Mouse (Mus musculus): ENCODE measurements at regions not wholly inside any gene's neighbourhood (a gene's known extent, or its start where the extent isn't known, plus 50 kb on each side); places are given as distances from the start of the nearest gene placed in this dataset.

DNA sequence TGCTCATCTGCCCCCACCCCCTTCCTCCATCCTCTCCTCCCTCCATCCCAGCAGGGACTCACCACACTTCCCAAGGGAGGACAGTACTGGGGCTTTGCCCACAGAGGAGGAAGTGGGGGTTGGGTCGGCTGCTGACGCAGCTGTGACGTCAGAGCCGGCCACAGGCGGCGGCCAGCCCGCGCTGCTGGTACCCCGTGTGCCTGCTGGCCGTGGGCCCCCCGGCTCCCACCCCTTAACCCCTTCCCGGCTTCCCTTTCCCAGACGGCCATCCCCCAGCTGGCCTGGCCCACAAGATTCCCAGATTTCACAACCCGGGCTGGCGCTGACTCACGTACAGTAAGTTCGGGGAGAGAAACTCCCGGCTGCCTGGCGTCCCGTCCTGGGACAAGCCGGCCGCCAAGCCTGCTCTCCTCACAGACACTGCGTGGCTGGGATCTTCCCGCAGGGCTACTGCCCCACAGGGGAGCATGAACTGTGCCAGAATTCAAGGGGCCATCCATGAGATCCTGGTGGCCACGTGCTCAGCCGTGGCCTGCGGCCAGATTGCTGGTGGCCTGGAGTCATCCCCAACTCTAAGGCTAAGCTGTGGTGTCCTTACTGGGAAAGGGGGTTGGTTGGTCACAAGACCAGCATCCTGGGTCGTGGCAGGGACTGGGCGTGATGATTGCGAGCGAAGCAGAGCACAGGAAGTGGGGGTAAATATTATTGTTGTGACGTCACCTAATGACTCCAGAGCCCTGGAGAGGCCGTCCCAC is 87.9 kb upstream of the Tmem189 start:
- DNase-seq: peak; percentile 90

DNA sequence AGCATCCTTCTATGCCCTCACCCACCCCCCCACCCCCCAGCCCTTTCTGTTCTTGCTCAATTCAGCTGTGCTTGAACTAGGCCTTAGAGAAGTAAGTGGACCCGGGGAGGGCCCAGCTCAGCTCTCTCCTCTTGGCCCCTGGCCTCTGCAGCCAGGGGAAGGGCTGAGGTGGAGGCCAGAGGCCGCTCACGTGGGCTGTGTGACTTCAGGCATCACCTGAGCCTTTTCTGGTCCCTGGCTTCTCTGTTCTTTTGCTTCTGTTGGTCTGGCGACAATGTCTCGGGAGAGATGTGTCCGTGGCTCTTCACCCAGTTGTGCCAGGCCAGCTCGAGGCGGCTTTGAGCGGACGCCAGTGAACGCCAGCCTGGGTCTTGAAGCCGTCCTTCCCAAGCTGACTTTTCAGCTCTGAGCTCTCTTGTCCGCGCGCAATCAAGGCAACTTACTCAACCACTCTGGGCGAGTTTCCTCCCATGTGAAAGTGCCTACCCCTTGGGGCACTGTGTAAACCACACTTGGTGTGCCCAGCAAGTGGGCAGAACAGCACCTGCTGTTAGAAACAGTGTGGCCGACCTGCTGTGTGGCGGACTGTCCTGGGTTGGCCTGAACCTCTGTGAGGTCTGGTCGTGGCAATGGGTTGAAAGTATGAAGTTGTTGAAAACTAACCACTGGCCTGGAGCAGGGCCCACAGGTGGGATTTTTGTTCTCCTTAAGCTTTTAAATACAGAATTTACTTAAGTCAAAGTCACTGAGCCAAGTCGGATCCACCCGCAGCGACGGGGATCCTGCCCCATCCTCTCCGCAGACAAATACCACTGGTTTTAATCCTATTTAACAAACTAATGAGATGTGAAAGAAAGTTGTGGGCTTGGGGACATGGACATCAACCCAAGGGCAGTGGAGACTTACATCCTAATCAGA is 86.9 kb upstream of the Tmem189 start:
- DNase-seq: no peak

DNA sequence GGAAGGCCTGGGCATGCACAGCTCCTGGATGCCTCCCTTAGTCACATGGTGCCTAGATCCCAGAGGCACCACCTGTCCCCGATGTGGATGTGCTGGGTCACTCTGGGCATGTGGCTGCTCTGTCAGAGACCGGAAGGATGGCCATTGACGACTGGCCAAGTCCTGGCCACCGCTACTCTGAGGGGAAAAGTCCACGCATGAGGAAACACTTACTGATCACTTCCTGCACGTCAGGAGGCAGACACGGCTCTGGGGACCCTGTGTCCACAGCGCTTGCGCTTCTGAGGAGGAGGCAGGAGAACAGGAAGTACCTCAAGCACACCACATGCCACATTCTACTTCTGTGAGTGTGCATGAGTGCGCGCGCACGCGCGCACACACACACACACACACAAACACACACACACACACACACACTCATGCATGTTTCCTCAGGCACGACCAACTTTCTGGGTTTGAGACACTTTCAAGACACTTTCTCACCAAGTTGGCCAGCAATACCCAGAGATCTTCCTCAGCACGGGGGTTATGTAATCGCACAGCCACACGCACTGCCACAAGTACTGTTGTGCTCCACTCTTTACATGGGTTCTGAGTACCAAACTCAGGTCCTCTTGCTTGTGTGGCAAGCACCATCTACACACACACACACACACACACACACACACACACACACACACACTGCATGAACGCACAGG is 85.7 kb upstream of the Tmem189 start:
- DNase-seq: peak; percentile 39

DNA sequence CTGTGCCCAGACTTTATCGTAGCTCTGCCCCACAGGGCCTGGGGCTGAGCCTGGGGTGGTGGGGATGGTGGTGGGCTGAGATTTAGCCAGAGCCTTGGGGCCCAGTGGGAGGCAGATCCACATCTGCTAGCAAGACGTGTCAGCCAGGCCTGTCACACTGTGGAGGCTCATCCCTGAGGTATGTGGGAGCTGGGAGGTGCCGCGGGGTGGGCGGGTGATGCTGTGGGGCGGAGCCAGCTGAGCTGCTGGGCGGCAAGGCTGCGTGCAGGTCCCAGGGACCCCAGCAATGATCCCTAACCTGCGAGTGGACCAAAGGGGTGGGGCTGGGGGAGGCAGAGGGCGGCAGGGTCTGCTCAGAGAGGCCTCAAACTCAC is 85.2 kb upstream of the Tmem189 start:
- DNase-seq: no peak

DNA sequence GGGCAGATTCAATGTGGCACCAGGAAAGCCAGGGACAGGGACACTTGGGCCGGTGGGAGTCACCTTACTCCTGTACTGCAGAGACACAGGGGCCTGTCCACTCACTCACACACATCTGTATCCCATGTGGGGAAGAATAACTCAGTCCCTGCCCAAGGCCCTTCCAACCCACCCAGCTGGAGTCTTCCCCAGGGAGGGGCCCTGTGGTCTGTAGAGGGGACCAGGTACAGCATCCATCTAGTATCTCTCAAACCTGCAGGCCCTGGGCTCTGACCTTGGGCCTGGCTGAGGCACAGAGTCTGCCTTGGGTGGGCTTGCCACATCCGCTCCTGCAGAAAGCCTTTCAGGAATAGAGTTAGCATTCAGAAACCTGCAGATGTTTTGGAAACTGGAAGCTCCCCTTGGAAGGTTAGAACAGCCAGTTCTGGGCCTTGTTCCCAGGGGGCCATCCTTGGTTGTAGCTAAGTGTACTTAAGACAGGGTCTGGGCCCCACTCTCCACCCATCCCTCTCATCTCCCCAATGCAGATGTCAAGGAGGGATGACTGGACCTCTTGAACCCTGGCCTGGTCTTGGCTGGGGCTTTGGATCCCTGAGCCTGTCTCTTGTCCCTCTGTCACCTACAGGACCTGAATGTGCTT is 84.7 kb upstream of the Tmem189 start:
- no peak for DNase-seq

DNA sequence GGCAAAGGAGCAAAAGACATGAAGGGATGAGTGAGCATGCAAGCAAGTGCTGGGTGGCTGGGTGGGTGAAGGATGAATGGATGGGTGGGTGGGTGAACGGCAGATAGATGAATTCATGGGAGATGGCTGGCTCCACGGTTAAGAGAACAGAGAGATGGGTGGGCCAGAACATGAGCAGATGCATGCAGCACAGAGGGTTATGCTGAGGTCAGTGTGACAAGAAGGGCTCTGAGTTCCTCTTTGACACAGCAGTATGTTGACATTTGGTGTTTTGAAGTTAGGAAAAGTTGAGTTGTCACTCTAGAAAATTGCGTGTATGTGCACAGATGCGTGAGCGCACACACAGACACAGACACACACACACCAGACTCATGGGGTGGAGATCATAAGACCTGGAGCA is 83.2 kb upstream of the Tmem189 start:
- DNase-seq: no peak

DNA sequence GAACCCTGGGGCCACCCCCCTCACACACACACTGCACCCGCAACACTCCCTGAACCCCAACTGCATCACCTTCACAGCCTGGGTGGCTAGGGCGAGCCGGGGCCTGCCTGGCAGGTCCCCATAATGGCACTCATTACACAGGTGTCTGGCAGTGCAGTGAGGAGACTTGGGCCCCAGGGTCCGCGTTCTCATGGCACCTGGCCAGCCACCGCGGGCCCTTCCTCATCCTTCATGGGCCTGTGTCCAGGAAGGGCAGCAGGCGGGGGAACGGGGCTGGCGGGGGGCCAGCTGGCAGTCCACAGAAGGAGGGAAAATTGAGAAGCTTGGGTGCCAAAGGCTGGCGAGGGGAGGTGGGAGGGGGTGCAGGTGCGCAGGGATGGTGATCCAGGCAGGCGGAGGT is 78.3 kb upstream of the Tmem189 start:
- DNase-seq: no peak

DNA sequence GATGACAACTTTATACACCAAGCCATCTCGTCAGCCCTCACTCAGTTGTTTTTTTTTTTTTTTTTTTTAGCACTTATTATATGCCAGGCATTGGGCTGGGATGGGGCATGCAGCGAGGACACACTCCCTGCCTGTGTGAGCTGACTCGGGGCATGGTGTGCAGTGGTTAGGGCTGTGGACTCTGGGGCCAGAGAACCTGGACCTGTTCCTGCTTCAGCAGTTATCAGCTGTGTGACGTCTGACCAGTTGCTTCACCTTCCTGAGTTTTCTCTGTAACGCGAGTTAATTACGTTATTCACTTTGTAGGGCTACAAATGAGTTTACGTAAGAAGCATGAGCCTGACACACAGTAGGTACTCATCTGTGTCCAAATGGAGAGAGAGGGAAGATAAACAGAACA is 77.7 kb upstream of the Tmem189 start:
- no peak for DNase-seq

DNA sequence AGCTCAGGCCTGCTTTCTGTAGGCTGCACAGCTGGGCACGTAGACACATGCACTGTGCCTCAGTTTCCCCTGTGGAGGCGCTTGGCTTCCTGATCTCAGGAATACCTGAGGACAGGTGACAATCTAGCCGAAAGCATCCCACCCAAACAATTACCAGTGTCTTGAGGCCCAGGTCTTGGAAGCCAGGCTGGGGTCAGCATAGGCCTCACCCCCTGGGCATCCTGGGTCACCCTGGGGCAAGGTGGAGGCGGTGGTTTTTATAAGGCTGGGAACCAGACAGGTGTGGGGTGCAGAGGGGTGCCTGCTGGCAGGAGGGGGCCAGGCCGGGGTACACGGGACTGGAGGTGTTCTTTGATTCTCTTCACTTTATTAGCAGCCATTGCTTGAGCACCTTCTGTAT is 76.2 kb upstream of the Tmem189 start:
- no peak for DNase-seq

DNA sequence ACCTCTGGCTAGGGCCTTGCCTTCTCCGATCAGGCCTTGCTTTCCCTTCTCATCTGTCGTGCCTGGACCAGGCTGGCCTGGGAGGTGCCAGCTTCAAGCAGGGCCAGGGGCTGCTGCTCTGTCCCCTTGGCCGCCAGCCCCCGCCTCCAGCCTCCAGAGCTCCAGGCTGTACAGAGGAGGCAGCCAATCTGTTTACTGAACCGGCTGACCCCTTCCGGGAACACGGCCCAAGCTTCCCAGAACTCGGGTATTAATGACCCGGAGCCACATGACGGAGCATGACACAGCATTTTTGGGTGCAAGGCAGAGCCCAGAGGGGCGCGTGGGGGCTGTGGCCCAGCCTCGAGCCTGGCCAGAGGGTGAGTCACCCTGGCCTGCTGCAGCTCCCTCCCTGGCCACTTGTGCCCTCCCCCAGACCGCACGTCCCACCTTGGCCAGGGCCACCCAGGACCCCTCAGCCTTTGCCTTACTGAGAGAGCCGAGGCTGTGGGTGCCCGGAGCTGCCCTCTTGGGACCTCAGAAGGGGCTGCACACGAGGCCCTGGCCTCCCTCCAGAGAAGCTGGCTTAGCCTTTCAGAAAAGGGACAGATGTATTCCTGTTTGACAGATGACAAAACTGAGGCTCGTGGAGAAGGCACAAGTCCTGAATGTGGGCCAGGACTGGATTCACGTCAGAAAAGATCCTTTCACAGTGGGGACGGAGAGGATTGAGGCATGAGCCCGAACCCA is 75.6 kb upstream of the Tmem189 start:
- DNase-seq: peak; percentile 69

DNA sequence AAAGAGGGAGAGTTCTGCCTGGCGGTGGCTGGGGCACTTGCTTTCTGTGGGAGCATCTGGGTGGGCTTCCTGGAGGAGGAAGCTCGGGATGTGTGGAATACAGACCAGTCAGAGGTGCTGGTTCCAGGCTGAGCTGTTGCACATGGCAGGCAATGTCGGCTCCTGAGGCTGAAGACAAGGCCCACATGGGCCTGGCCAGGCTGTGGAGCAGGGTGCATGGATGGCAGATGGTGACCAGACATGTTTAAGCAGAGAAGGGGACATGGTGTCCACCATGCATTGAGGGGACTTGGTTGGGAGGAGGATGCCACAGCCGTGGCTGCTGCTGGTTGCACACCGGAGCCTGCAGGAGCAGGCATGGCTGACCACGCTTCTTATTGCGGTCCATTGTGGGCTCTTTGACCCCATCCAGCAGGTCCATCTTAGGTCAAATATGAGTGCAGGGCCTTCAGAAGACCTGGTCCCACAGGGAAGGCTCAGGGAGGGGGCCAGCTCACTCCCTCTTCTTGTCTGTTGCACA is 74.3 kb upstream of the Tmem189 start:
- no peak for DNase-seq

DNA sequence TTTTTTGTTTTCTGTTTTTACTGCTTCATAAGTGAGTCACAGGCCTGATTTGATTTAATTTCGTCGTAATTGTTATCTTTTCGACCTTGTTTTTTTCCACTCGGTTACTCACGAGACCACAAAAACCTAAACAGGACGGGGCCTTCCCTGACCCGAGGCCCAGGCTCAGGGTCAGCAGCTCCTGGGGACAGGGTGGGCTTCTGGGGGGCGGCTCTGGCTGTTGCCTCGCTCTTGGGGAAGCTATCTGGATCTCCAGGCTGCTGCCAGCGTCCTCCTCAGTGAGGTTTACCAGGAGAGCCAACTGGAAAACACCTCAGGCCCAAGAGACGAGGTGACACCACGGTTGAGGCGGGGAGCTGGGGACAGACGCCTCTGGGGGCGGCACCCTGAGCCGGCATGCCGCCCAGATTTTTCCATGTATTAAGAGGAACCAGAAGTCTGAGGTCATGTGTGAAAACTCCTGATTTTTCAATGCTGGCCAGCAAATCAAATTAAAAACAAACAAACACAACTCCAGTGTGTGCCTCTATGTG is 71.8 kb upstream of the Tmem189 start:
- no peak for DNase-seq

DNA sequence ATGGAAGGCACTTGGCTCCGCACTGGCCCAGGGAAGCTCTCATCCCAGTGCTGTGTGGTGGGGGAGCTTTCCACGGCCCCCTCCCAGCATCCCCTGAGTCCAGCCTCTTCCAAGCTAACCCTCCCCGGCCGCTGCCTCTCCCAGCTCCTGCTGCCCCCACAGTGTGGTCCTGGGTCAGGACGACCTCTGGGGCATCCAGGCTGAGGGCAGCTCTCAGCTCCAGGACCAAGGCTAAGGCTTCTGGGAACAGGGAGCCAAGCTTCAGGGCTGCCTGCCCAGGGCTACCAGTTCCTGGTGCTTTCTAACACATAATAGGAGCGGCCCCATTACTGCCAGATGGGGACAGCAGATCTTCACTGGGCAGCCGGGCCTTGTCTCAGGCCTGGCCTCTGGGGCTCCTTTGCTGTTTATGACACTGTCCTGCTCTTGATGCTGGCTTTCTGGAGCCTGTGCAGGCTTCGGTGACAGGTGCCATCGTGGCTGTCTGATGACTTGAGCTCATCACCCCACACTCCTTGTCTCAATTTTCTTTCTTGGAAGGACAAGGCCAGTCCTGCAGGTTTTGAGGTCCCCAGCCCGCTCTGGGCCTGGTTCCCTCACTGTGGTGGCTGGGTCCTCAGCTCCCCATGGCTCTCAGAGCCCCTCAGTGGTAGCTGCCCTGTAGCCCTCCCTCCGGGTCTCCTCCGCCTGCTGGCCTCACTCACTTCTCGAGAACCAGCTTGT is 71.2 kb upstream of the Tmem189 start:
- no peak for DNase-seq

DNA sequence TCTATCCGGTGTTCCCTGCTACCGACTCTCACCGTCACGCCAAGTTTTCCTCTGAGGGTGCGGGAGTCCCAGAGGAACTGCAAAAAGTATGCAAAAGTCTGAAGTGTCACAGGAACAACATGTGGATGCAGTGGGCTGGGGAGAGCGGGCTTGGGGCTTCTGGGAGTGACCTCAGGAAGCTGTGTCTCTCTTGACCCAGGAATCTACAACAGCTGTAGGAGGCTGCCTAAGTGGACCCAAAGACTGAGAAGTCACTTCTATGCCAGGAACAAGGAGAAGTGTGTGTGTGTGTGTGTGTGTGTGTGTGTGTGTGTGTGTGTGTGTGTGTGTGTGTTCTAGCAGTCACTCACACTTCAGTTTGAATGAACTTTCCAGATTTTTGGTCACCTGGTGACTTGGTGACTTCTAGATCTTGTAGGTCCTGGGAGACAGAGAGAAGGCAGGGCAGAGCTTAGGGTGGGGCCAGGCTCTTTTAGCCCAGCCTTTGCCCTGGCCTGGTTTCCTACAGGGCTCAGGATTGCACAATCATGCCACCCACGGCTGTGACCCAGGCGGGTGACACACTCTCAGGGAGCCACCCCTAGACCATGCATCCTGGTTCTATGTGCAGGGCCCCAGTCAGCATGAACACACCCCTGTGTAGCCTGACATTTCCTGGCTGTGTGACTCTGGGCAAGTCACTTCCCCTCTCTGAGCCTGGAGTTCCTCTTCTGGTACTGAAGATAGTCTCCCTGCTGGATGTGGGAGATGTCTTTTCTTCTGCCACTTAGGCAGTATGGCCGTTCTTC is 70.2 kb upstream of the Tmem189 start:
- DNase-seq: no peak

DNA sequence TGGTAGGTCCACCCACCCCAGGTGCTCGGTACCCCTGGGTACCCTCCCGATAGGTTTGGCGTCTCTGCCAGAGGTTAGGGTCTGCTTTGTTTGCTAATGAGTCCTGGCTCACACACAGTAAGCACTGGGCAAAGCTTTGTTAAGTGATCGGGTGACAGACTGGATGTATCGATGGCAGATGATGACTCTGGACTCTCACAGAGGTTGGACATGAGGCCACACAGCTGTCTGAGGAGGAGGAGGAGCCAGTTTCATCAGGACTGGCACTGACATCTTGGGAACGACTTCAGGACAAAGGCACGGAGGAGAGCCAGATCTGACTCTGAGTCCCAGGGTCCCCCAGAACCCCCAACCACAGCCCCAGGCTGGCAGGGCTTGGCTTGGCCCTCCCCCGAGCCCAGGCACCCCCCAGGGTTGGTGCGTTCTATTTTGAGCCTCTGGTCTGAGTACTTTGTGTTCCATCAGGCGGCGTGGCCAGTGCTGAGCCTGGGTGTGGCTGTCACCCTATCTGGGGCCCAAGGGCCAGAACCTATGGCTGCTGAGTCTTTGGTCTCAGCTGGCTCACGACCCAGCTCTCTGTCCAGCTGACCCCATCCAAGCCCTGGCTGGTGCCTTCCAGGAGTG is 67.6 kb upstream of the Tmem189 start:
- DNase-seq: no peak

DNA sequence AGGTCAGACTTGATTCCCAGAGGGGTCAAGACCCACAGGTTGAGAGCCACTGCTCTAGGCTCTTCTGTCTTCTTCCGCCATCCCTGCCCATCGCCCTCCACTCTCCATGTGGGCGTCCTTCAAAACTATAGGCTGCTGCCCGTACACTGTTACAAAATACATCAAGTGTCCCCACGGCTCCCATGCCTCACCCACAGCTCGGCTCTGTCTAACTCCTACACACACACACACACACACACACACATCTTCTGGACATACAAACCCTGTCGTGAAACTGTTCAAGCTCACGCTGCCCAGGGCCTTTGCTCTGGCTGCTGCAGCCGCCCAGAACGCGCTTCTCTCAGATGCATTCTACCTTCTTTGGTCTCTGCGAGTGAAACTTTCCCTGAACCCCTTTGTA is 67.1 kb upstream of the Tmem189 start:
- no peak for DNase-seq

DNA sequence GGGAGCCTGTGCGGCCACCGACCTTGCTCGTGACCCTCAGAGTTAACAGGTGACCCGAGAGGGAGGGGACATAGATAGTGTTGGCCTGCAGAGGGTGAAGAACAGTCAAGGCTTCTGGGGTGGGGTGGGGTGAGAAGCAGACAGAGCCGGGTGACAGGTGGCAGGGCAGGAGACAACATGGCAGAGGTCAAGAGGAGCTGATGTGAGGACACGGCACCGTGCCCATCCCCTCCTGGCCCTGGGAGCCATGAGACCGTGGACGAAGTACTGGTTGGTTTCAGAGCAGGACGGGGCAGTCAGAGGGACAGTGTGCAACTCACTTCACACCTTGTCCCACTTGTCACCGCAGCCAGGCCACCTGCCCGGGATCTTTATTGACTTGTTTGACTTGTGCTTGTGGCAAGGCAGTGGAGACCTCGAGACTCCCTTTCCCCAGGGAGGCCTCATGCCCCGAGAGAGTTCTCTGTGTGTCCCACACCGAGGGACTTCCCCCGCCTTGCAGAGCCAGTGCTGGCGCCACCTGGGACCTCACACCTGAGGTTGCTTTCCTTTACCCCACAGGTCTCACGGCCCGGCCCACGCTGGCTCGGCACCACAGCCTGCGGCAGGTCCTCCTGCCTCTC is 65.4 kb upstream of the Tmem189 start:
- DNase-seq: no peak

DNA sequence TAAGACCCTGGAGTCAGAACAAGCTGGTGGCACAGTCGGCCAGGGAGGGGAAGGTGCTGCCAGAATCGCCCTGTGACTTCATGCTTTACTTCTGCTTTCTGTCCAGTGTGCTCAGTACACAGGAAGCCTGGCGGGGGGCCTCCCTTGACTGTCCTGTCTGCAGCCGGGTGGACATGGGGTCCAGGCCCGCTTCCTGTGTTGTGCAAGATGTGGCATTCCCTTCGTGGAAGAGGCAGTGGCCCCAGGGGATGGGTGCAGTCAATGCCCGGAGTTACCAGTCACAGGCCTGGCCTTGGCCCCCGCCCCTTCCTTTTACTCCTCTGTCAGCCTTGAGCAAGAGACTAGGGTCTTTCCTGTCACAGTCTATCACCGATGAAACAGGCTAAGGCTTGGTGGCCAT is 64.3 kb upstream of the Tmem189 start:
- DNase-seq: no peak

DNA sequence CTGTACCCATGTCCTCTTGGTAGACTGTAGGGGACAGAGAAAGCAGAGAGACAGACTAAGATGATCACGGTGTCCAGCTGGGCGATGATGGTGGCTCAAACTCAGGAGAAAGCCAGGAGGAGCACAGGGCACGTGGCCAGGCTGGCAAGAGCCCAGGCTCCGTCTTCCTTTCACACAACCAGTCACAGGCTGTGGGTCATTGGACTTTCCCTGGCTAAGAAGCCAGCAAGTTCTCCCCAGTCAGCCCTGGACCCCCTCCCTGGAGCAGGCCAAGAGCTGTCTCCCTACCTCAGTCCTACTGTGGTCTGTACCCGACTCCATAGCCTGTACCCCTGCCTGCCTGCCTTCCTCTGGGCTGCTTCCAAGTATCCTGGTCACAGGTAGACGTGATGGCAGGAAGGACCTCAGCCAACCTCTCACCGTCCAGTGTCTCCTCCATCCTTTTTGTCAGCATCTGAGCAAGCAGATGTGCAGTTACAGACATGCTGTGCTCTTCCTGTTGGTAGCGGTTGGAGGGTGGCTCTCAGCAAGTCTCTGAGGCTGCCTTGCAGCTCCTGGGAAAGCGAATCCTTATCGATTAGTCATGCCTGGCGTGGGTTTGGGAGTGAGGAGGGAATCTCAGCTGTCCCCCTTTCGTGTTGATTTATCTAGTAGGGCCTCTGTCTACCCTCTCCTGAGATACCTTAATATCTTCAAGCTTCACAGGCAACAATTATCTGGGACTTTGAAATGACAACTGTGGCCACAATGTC is 63.4 kb upstream of the Tmem189 start:
- peak; percentile 59 for DNase-seq
